Mouse (Mus musculus) spleen, adult 2 months (tissue): ENCODE results near the gene Dlst. TPM values are rescaled to one million over a fixed set of nuclear protein-coding genes. Genes with fewer than 3 reads are reported as not detected.

Source experiments
- DNase-seq, 2 experiments: peaks; one replicate each; pipeline versions ENCODE4 v3.0.0 to v3.0.0-alpha.2; 2012 to 2021; ENCODE audit warnings: low spot score in 2 of 2, low read depth in 1 of 2
- H3K27ac ChIP-seq: fragments of 200-500 bp; 2 replicates; pipeline ENCODE4 v1.5.1; 2012; ENCODE audit warnings: low read length, inconsistent platforms; ENCODE audit not compliant: insufficient read depth
- H3K27me3 ChIP-seq: fragments of 200-500 bp; 2 replicates; pipeline ENCODE4 v1.6.1; 2012; ENCODE audit warnings: mild to moderate bottlenecking, moderate library complexity, low read length, inconsistent platforms; ENCODE audit not compliant: control insufficient read depth, insufficient read depth
- H3K36me3 ChIP-seq: fragments of 200-500 bp; 2 replicates; pipeline ENCODE4 v1.6.1; 2012; ENCODE audit warnings: mild to moderate bottlenecking, low read length, inconsistent platforms; ENCODE audit not compliant: control insufficient read depth, insufficient read depth
- H3K4me1 ChIP-seq: fragments of 200-500 bp; 2 replicates; pipeline ENCODE4 v1.6.1; 2011; ENCODE audit warnings: inconsistent platforms; ENCODE audit not compliant: control insufficient read depth, insufficient read depth, insufficient read length
- H3K4me3 ChIP-seq: fragments of 200-500 bp; 2 replicates; pipeline ENCODE4 v1.5.1; 2011; ENCODE audit warnings: mild to moderate bottlenecking, inconsistent platforms; ENCODE audit not compliant: insufficient read depth, insufficient read length; ENCODE audit errors: extremely low read depth
- CTCF ChIP-seq: fragments of 200-500 bp; IDR thresholded peaks from 2 replicates; pipeline ENCODE4 v1.5.1; 2011; ENCODE audit warnings: mild to moderate bottlenecking, inconsistent platforms; ENCODE audit not compliant: insufficient read depth, insufficient read length, insufficient replicate concordance; ENCODE audit errors: extremely low read depth
- POLR2A ChIP-seq: fragments of 200-500 bp; IDR thresholded peaks from 2 replicates; pipeline ENCODE4 v1.6.1; 2011; ENCODE audit warnings: low read depth, low read length, inconsistent platforms
- WGBS: fragments of 180-500 bp; shearing (Covaris S2); methylation state at CpG from one replicate; pipeline ENCODE4 v1.1.7; 2018; 5-methylcytosine and 5-hydroxymethylcytosine counted together
- polyA plus RNA-seq: library from polyadenylated mRNA; depleted of rRNA; stranded (reverse); fragments of >200 nt; gene quantifications from 2 replicates; pipeline ENCODE4 v1.2.3, GENCODE M21; 2012

Gene Dlst
- polyA plus RNA-seq, 1 experiment, result 49.5 TPM

DNA sequence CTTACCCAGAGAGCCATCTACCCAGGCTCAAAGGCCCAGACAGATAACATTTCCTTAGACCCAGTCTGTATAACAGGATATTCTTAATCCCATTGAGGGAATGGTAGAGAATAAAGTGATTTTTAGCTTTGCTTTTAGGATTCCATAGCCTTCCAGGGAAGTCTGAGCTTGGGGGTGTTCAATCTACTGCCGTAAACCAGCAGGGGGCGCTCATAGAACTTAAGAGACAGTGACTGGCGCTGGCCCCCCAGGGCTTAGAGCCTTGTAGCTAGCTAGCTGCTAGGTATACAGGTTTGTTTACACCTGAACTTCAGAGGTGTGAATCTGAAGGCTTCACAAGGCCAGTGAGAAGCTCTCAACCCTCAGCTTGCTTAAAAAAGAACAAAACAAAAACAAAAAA is 18.4 kb upstream of the Dlst start:
- H3K4me3 ChIP-seq, result no peak overlapping the region
- no peak overlapping the region for H3K27ac ChIP-seq
- DNase-seq, result peak; percentile 48 to 68
- H3K4me1 ChIP-seq, result no peaks in the 10 kb centered on the region
- TF ChIP-seq CTCF, result peak; percentile 63; the same call in 1 of the 2 replicates
- TF ChIP-seq POLR2A, result no peak
- H3K36me3 ChIP-seq, result 0 out of 2 replicates have a peak, but pooled peaks cover 2% of the 10 kb centered on the region
- 5% methylated on average over 3 of the region's 3 CpGs for WGBS
- no peaks in the 10 kb centered on the region for H3K27me3 ChIP-seq

DNA sequence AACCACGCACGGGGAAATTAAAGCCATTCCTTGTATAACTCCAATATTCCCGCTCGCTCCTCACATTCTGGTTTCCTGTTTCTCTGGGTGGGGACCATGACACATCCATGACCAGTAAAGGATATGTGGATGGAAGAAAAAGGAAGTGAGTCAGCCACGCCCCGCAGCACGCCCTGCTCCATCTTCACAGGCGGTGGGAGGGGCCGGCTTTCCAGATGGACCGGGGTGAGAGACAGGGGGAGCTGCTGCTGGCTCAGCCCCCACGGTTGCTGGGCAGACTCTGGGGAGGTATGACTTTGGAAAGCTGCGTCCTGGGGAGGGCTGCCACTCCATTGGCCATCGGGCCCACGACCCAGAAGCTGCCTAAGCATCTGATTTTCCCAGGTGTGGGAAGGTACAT is 16.6 kb upstream of the Dlst start:
- H3K4me1 ChIP-seq, result no peaks in the 10 kb centered on the region
- WGBS, result 49% methylated on average over 14 of the region's 14 CpGs
- no peak overlapping the region for H3K27ac ChIP-seq
- no peaks in the 10 kb centered on the region for H3K36me3 ChIP-seq
- DNase-seq, result no peak
- no peaks in the 10 kb centered on the region for H3K27me3 ChIP-seq
- TF ChIP-seq CTCF (no peak), POLR2A (no peak)
- no peak overlapping the region for H3K4me3 ChIP-seq

DNA sequence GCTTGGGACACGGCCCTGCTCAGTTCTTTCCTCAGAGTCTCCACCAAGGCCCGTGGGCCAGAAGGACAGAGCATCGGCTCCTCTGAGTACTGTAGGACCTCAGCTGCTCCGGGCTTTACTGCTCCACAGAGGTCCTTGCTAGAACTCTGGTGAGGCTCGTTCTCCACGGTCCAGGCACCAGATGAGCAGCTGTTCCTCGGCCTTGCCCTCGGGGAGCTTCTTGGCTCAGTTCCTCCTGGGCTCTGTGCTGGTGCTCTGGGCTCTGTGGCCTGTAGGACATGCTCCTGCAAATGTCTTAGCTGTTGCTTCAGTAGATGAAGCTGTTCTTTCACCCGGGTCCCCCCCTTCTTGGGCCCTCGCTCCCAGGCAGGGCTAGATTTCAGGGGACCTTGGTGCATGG is 15.9 kb upstream of the Dlst start:
- TF ChIP-seq CTCF, result no peak
- 81% methylated on average over 10 of the region's 10 CpGs for WGBS
- Histone ChIP-seq H3K27ac (no peak overlapping the region), H3K4me3 (no peak overlapping the region), H3K27me3 (no peaks in the 10 kb centered on the region), H3K36me3 (no peaks in the 10 kb centered on the region), H3K4me1 (no peaks in the 10 kb centered on the region)
- no peak for DNase-seq

DNA sequence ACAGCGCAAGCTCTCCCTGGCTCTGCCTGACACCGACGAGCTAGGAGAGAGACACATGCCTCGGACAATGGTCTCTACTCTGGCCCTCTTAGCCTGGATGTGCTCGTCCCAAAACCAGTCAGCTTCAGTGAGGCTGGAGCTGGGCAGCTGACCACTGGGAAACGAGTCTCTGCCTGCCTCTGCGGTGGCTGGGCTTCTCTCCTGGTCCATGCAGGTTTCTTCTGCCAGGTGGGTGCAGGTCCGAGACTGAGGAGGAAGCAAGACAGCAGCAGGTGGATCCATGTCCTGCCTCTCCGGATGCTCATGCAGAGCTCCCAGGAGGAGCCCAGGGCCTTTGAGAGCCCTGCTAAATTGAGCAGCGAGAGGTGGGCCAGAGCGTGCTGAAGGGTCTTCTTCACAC is 15.5 kb upstream of the Dlst start:
- 93% methylated on average over 11 of the region's 11 CpGs for WGBS
- TF ChIP-seq CTCF (no peak), POLR2A (no peak)
- no peaks in the 10 kb centered on the region for H3K36me3 ChIP-seq
- H3K4me3 ChIP-seq, result no peak overlapping the region
- H3K27ac ChIP-seq, result no peak overlapping the region
- H3K4me1 ChIP-seq, result no peaks in the 10 kb centered on the region
- H3K27me3 ChIP-seq, result no peaks in the 10 kb centered on the region
- no peak for DNase-seq

DNA sequence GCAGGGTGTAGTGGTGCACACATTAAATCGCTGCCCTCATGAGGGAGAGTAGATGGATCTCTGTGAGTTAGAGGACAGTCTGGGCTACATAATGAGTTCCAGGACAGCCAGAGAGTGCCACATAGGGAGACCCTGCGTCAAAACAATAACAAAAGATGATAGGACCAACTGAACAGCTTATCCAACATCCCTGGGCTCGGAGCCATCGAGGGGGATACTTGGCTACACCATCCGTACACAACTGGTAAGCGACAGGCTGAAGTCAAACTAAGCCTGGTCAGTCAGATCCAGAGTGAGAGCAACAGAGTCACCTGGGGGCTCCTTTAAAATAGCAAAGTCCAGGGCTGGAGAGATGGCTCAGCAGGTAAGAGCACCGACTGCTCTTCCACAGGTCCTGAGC is 14.8 kb upstream of the Dlst start:
- TF ChIP-seq CTCF, result no peak
- no peak for TF ChIP-seq POLR2A
- no peaks in the 10 kb centered on the region for H3K4me1 ChIP-seq
- 96% methylated on average over 7 of the region's 7 CpGs for WGBS

DNA sequence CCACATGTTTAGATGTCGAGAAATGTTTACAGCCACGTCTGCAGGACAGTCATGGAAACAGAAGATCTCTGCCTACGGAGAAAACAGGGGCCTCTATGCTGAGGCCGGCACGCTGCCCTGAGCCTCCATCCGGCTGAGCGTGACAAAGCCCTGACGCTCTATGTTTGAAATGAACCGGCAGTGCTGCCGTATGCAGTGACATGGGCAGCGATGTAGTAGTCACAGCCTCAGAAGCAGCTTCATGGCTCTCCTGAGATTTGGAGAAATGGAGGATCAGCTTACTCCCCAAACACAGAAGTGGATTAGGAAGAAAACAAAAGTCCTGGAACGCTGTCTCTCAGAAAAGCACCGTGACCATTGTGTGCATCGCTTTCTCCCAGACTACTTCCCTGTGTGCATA is 9.6 kb upstream of the Dlst start:
- Histone ChIP-seq H3K4me3 (no peak overlapping the region), H3K36me3 (no peaks in the 10 kb centered on the region), H3K27me3 (no peaks in the 10 kb centered on the region), H3K27ac (no peak overlapping the region), H3K4me1 (no peaks in the 10 kb centered on the region)
- no peak for DNase-seq
- TF ChIP-seq CTCF (no peak), POLR2A (no peak)
- 91% methylated on average over 14 of the region's 14 CpGs for WGBS

More for the DNA sequence above, 14.8 kb upstream of the Dlst start:
- no peak overlapping the region for H3K27ac ChIP-seq
- no peaks in the 10 kb centered on the region for H3K27me3 ChIP-seq
- DNase-seq, result no peak
- no peaks in the 10 kb centered on the region for H3K36me3 ChIP-seq
- H3K4me3 ChIP-seq, result no peak overlapping the region

DNA sequence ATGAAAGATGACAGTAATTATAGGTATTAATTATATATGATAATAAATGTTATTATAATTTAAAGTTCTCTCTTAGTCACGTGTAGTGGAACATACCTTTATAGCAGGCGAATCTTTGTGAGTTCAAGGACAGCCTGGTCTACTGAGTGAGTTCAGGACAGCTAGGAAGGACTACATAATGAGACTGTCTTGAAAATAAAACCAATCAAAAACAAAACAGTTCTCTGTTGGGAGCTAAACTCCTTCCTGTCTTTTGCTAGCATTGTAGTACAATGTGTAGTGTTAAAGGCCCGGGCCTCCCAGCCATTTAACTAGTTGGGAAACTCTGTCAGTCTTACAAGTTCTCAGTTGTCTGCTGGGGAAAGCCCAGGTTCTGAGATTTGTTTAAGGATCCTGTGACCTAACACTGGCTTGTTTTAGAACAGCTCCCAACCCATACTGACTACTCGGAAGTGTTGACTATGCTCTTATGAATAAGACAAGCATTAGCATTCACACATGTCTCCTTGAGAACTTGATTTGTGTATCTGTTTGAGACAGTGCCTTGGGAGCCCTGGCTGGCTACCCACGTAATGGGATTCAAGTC is 9.0 kb upstream of the Dlst start:
- no peaks in the 10 kb centered on the region for H3K4me1 ChIP-seq
- 92% methylated on average over 5 of the region's 5 CpGs for WGBS
- no peak for DNase-seq
- H3K27ac ChIP-seq, result no peak overlapping the region
- no peak for TF ChIP-seq CTCF
- TF ChIP-seq POLR2A, result no peak
- no peaks in the 10 kb centered on the region for H3K36me3 ChIP-seq
- H3K27me3 ChIP-seq, result no peaks in the 10 kb centered on the region
- H3K4me3 ChIP-seq, result no peak overlapping the region
